Mouse (Mus musculus) cerebellum, adult 2 months (tissue): Measurements from ENCODE around the gene Mxd1. TPM values are rescaled to one million over a fixed set of nuclear protein-coding genes. Genes with fewer than 3 reads are reported as not detected.
A peak's percentile ranks its signal among the peaks of the same experiment; 100 is the strongest.

Experiments
- DNase-seq, 2 experiments: peaks; one replicate each; pipeline ENCODE4 v3.0.0; 2021
- H3K27ac ChIP-seq: fragments of 200-500 bp; 2 replicates; pipeline ENCODE4 v1.5.1; 2012; ENCODE audit warnings: low read length, control low read depth, inconsistent platforms; ENCODE audit not compliant: insufficient read depth
- H3K27me3 ChIP-seq: fragments of 200-500 bp; 2 replicates; pipeline ENCODE4 v1.6.1; 2012; ENCODE audit warnings: inconsistent platforms, mild to moderate bottlenecking, low read length, moderate library complexity; ENCODE audit not compliant: control insufficient read depth, insufficient read depth
- H3K4me1 ChIP-seq: fragments of 200-500 bp; 2 replicates; pipeline ENCODE4 v1.6.1; 2011; ENCODE audit warnings: low read length; ENCODE audit not compliant: control insufficient read depth, insufficient read depth
- H3K4me3 ChIP-seq: fragments of 200-500 bp; replicated peaks from 2 replicates; pipeline ENCODE3; 2011; ENCODE audit warnings: mild to moderate bottlenecking, low read depth, low read length, control low read depth; ENCODE audit not compliant: insufficient read depth
- CTCF ChIP-seq: fragments of 200-500 bp; IDR thresholded peaks from 2 replicates; pipeline ENCODE4 v1.5.1; 2011; ENCODE audit warnings: low read depth, mild to moderate bottlenecking, control low read depth, low read length, moderate library complexity, borderline replicate concordance; ENCODE audit not compliant: insufficient read depth
- POLR2A ChIP-seq: fragments of 200-500 bp; IDR thresholded peaks from 2 replicates; pipeline ENCODE4 v1.6.1; 2011; ENCODE audit warnings: low read length, control low read depth, borderline replicate concordance; ENCODE audit not compliant: insufficient read depth
- WGBS: fragments of 180-500 bp; shearing (Covaris S2); methylation state at CpG from one replicate; pipeline ENCODE4 v1.1.7; 2018; 5-methylcytosine and 5-hydroxymethylcytosine counted together
- polyA plus RNA-seq: library from polyadenylated mRNA; depleted of rRNA; stranded (reverse); fragments of >200 nt; gene quantifications from 2 replicates; pipeline ENCODE4 v1.2.3, GENCODE M21; 2012

Mxd1 gene
- polyA plus RNA-seq, 1 experiment = 21.9 TPM

- peak overlapping the region; percentile 75 for H3K4me3 ChIP-seq
- no peaks in the 10 kb centered on the region; the same call in 1 of the 2 replicates for H3K4me1 ChIP-seq
- TF ChIP-seq CTCF (no peak), POLR2A (no peak)
- no peaks in the 10 kb centered on the region for H3K27me3 ChIP-seq
- H3K27ac ChIP-seq = peak overlapping the region; percentile 61
- 35% methylated on average over 12 of the region's 12 CpGs for WGBS
- no peak for DNase-seq
These were observed 15.7 kb upstream of the Mxd1 start for GRCm38 (mm10) chr6:86684655-86685011.

GRCm38 (mm10) chr6:86683872-86684654, 15.1 kb upstream of the Mxd1 start, which contains the start of gene Snrnp27:
TSS of gene Snrnp27 (minus strand) at chr6:86684522.
- 2% methylated on average over 36 of the region's 36 CpGs for WGBS
- DNase-seq = peak; percentile 89 to 95
- H3K27ac ChIP-seq = peak within 1 kb of the TSS; percentile 61
- H3K4me3 ChIP-seq = peak within 1 kb of the TSS; percentile 75
- H3K4me1 ChIP-seq = no peaks in the 10 kb centered on the region; the same call in 1 of the 2 replicates
- no peaks in the 10 kb centered on the region for H3K27me3 ChIP-seq
- TF ChIP-seq CTCF (no peak), POLR2A (peak; percentile 94)

- 91% methylated on average over 3 of the region's 3 CpGs for WGBS
- Histone ChIP-seq H3K4me1 (no peaks in the 10 kb centered on the region; the same call in 1 of the 2 replicates), H3K27me3 (no peaks in the 10 kb centered on the region), H3K27ac (no peak overlapping the region), H3K4me3 (no peak overlapping the region)
- no peak for TF ChIP-seq CTCF
- TF ChIP-seq POLR2A = no peak
- DNase-seq = no peak
These were observed 12.3 kb upstream of the Mxd1 start for GRCm38 (mm10) chr6:86681289-86681688.

- Histone ChIP-seq H3K27me3 (no peaks in the 10 kb centered on the region), H3K4me3 (no peak overlapping the region), H3K27ac (no peak overlapping the region), H3K4me1 (no peaks in the 10 kb centered on the region; the same call in 1 of the 2 replicates)
- no peak for DNase-seq
- WGBS = 73% methylated on average over 6 of the region's 6 CpGs
- no peak for TF ChIP-seq POLR2A
These were observed 9.4 kb upstream of the Mxd1 start for GRCm38 (mm10) chr6:86678341-86678740.

GRCm38 (mm10) chr6:86670873-86671272, 1.9 kb upstream of the Mxd1 start:
- 19% methylated on average over 2 of the region's 2 CpGs for WGBS
- no peak overlapping the region for H3K27ac ChIP-seq
- peak; percentile 48 to 82 for DNase-seq
- TF ChIP-seq POLR2A (no peak), CTCF (peak; percentile 71; the same call in 1 of the 2 replicates)
- H3K4me1 ChIP-seq = peaks cover 11% of the 10 kb centered on the region
- H3K27me3 ChIP-seq = no peaks in the 10 kb centered on the region
- no peak overlapping the region for H3K4me3 ChIP-seq

GRCm38 (mm10) chr6:86669240-86669727, 323 bp upstream of the Mxd1 start:
- H3K4me3 ChIP-seq = peak overlapping the region; percentile 65
- H3K4me1 ChIP-seq = peaks cover 16% of the 10 kb centered on the region
- no peaks in the 10 kb centered on the region for H3K27me3 ChIP-seq
- 0 out of 2 replicates have a peak overlapping the region, but pooled peaks have one; percentile 2 for H3K27ac ChIP-seq
- TF ChIP-seq CTCF = no peak
- TF ChIP-seq POLR2A = no peak
- DNase-seq = peak; percentile 100
- WGBS = 1% methylated on average over 36 of the region's 37 CpGs

GRCm38 (mm10) chr6:86667061-86667460, 1.9 kb downstream of the Mxd1 start:
- TF ChIP-seq CTCF = no peak
- TF ChIP-seq POLR2A = no peak
- Histone ChIP-seq H3K4me3 (no peak overlapping the region), H3K27me3 (no peaks in the 10 kb centered on the region), H3K27ac (no peak overlapping the region), H3K4me1 (peaks cover 16% of the 10 kb centered on the region)
- no peak for DNase-seq
- WGBS = 91% methylated on average over 10 of the region's 10 CpGs
